Mouse (Mus musculus) testis, postnatal 10 days (tissue): ENCODE measurements around the gene Kcnj16.
A peak's percentile ranks its signal among the peaks of the same experiment; 100 is the strongest.

Experiments used
- DNase-seq: peaks from one replicate; pipeline ENCODE4 v3.0.0; 2021; ENCODE audit warnings: low spot score

Kcnj16 gene

DNA sequence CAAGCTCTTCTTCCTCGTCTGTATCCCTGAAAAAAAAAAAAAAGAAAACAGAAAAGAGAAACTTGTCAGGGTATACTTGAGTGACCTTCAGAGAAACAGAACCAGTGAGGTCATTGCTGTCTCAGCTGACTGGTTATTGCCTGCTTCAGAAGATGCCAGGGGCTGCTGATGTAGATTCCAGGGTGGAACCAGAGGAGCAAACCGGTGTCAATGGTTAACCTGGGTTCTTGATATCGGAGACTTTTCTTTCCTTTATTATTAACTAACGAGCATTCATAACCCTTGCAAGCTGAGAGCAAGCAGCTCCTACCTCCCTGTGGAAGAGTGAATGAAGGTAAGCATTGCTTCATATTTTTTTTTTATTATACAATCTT, at the start of gene Kcnj16:
Kcnj16 (plus strand) TSS at position 272 of the 374 bp plus-strand sequence.
- DNase-seq = no peak

- no peak for DNase-seq
These were observed 48.9 kb upstream of the Kcnj16 start for GRCm38 (mm10) chr11:110918808-110919465.

- DNase-seq = no peak
These were observed 32.1 kb upstream of the Kcnj16 start for GRCm38 (mm10) chr11:110935699-110936098.

GRCm38 (mm10) chr11:110942280-110942679, 25.6 kb upstream of the Kcnj16 start:
- no peak for DNase-seq

DNA sequence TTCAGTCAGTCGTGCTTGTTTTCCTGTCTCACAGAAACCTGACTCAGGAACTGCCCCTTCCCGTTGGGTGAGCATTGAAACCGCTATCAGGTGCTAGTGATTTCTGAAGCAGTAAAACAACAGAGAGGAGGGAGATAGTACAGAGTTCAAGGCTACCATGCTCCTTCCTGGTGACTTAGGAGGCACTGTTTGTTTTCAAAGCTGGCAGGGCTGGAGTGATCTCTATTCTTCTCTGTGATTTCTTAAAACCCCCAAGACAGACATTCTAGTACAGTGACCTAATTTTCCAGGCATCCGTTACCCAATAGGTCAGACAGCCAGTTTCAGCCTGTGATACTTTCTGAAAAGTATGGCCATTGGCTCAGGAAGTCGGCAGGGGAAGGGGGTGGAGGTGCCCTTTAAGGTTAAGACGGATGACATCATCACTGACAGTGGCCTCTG, 25.1 kb upstream of the Kcnj16 start:
- DNase-seq = no peak

DNA sequence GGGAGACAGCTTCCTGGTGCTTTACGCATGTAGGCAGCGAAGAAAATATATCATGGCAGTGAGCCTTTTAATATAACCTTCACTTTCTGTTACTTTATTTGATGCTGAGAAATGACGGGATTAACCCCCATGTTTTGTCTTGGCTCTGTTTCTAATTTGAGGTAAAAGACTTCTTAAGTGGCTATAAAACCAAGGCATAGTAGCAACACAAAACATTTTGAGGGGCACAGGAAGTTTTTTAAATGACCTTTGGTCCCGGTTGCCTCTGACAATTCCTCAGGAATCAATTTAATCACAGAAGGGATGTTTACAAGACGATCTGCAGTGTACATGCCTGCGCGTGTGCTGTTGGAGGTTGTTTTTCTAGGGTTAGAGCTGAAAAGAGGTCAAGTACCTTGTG, 11.2 kb upstream of the Kcnj16 start:
- no peak for DNase-seq

DNA sequence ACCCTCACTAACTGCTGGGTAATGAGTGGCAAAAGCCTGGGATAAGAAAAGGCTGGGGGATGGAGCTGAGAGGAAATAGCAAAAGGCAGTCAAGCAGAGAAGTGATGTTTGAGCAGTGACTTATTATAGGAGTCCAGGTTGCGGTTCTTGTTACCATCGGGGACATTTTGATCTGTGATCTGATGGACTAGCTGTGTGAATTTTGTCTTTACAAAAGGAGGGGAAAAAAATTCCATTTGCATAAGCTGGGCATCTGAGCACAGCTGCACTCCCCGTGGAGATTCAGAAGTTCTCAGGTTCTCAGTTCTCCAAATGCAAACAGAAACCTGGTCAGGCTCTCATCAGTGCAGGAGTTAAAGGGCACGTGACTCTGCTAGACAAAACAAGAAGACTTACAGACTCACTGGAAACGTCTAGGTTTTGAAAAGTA, 6.2 kb upstream of the Kcnj16 start:
- DNase-seq = no peak

GRCm38 (mm10) chr11:110967019-110967761, 643 bp upstream of the Kcnj16 start:
- no peak for DNase-seq

GRCm38 (mm10) chr11:110968901-110969300, 1.1 kb downstream of the Kcnj16 start:
- no peak for DNase-seq

- DNase-seq = no peak
These were observed 17.7 kb downstream of the Kcnj16 start for GRCm38 (mm10) chr11:110985508-110985907.

GRCm38 (mm10) chr11:110985949-110986348, 18.1 kb downstream of the Kcnj16 start:
- no peak for DNase-seq

- no peak for DNase-seq
These were observed 25.8 kb downstream of the Kcnj16 start for GRCm38 (mm10) chr11:110993616-110994015.

DNA sequence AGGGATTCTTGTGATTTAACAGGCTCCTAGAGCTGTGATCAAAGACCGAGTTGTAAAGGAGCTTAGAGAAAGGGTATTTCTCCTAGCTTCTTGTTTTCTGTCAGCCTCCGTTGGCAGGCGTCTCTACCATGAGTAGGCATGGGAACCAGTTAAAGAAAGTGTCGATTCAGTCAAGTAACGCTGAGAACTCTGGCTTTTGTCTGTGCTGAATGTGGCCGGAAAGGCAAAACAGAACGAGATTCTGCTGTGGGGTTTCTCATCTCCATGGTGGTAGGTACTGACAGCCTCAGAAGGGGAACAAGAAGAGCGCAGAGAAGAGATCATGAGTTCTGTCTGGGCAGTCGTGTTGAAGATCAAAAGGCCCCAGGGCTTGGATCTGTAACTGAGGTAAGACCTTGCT, 29.4 kb downstream of the Kcnj16 start:
- DNase-seq = no peak

- no peak for DNase-seq
These were observed 37.3 kb downstream of the Kcnj16 start for GRCm38 (mm10) chr11:111005103-111005502.

- no peak for DNase-seq
These were observed 41.6 kb downstream of the Kcnj16 start for GRCm38 (mm10) chr11:111009471-111009870.

DNA sequence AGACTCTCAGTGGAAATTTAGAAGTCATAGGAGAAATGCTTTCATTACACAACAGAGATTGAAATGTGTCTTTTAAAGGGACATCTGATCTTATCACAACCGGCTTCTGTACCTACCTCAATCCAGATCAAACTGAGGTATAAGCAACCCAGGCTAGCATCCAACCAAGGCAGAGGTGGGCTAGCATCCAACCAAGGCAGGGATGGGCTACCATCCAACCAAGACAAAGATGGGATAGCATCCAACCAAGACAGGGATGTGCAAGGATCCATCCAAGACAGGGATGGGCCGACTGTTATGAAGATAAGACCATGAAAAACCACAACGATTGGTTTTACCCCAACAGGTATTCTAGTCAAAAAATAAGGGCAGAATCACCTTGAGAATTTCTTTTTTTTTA, 48.4 kb downstream of the Kcnj16 start:
- DNase-seq = no peak

- DNase-seq = no peak
These were observed 52.4 kb downstream of the Kcnj16 start for GRCm38 (mm10) chr11:111020211-111020610.

- DNase-seq = no peak
These were observed 54.9 kb downstream of the Kcnj16 start for GRCm38 (mm10) chr11:111022681-111023281.

DNA sequence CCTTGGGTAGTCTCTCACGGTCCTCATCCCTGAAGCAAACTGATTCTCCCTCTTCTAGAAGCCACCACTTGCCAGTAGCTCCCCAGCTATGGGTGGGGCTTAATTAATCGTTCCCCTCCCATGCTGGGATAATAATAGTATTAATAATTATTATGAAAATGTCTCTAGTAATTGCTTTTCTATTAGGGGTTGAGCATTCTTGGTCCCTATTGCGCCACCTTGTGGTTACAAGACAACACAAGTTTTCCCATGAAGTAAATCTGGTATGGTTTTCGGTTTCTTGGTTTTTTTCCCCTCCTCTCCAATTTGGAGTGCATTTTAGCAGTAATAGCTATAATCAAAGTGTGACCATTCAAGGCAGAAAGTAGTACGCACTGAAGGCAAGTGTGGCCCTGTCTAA, 74.3 kb downstream of the Kcnj16 start:
- DNase-seq = peak; percentile 54

- no peak for DNase-seq
These were observed 75.5 kb downstream of the Kcnj16 start for GRCm38 (mm10) chr11:111043298-111043697.

GRCm38 (mm10) chr11:111054252-111054651, 86.4 kb downstream of the Kcnj16 start:
- DNase-seq = no peak

DNA sequence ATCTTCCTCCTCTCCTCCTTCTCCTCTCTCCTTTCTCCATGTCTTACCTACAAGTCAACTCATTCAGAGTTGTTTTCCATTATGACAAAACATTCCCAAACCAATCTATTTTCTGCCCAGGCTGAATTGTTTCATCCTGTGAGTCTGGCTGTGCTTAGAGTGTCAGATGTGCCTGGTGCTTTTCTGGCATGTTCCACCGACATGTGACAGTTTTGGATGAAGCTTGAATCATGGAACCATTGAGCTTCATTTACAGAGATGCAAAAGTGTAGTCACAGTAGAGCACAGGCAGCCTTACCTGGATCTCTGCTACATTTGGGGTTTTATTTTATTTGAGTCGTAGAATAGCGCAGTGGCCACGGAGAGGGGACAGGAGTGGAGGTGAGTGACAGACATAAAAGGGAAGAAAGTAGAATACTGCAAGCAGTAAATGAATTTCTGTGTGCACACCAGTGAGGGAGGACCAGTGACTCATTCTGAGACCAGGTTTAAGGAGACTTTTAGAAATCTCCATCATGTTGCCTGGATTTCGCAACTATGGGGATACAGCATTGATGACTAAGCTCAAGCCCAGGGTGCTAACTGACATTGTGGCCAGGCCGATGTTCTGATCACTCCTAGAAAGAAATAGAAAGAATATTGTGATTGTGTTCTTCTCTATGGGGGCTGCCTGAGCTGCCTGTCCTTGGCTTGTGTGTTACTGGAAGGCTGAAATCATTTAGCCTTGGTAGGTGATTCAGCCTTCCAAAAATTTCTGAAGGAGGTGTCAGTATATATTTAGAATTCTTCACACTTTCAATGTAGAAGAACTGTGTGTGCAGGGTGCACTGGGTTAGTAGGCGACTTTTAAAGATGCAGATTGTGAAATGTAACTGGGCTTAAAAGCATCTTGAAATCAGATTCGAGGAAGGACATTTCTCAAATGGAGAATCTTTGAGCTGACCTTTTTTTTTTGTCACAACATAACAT, 87.3 kb downstream of the Kcnj16 start:
- DNase-seq = no peak
